ENCODE assay signal across 10 mouse cellular contexts in genomic region chr9:64057903-64058650, GRCm38 (mm10). TPM values are rescaled to one million over a fixed set of nuclear protein-coding genes. Genes with fewer than 3 reads are reported as not detected.
DNase-seq lines count a peak whose midpoint lies in the region; ATAC-seq and TF ChIP-seq lines count a peak whose summit lies in the region.
"Had no signal": no experiment of that assay in that cellular context is flagged by ENCODE, and none has a peak within 500 bp of the region (broad histone marks: within the 10 kb centered on the region; RNA-seq: fewer than 3 reads in every experiment).

No protein-coding gene starts in this region.

- H3K4me1 ChIP-seq in kidney, embryonic 16.5 days (ENCODE audit: insufficient read depth, low read length): peaks cover 23% of the 10 kb centered on the region
- 0 out of 2 replicates have a peak, but pooled peaks cover 5% of the 10 kb centered on the region for H3K4me1 ChIP-seq in kidney, adult 2 months (ENCODE audit: control insufficient read depth, insufficient read depth, low read length)
- peaks cover 22% of the 10 kb centered on the region for H3K4me1 ChIP-seq in hindbrain, embryonic 13.5 days (replicated peaks)
- H3K4me1 ChIP-seq in midbrain, embryonic 13.5 days (replicated peaks): peaks cover 22% of the 10 kb centered on the region

- H3K4me3 ChIP-seq in kidney, embryonic 16.5 days (ENCODE audit: low read length): no peak overlapping the region
- no peak overlapping the region for H3K4me3 ChIP-seq in kidney, adult 2 months (ENCODE audit: insufficient read depth, low read depth, low read length)
- no peak overlapping the region for H3K4me3 ChIP-seq in hindbrain, embryonic 13.5 days
- no peak overlapping the region for H3K4me3 ChIP-seq in midbrain, embryonic 13.5 days (replicated peaks)

- H3K36me3 ChIP-seq in kidney, embryonic 16.5 days (ENCODE audit: insufficient read depth, low read length): no peaks in the 10 kb centered on the region
- no peaks in the 10 kb centered on the region for H3K36me3 ChIP-seq in kidney, adult 2 months (ENCODE audit: control insufficient read depth, insufficient read depth, low read length)
- no peaks in the 10 kb centered on the region for H3K36me3 ChIP-seq in hindbrain, embryonic 13.5 days
- H3K36me3 ChIP-seq in midbrain, embryonic 13.5 days: no peaks in the 10 kb centered on the region

- 69% methylated on average over 7 of the region's 7 CpGs for WGBS in kidney, embryonic 16.5 days
- 85% methylated on average over 7 of the region's 7 CpGs for WGBS in kidney, adult 2 months
- WGBS in hindbrain, embryonic 13.5 days: 51% methylated on average over 7 of the region's 7 CpGs
- 40% methylated on average over 7 of the region's 7 CpGs for WGBS in midbrain, embryonic 13.5 days

- H3K4me2 ChIP-seq in kidney, embryonic 16.5 days (replicated peaks; ENCODE audit: low read depth, low read length): no peak overlapping the region
- no peak overlapping the region for H3K4me2 ChIP-seq in hindbrain, embryonic 13.5 days
- no peak overlapping the region; the same call in 1 of the 2 replicates for H3K4me2 ChIP-seq in midbrain, embryonic 13.5 days (replicated peaks)

- H3K9me3 ChIP-seq in kidney, embryonic 16.5 days (ENCODE audit: low read length): no peaks in the 10 kb centered on the region
- no peaks in the 10 kb centered on the region for H3K9me3 ChIP-seq in hindbrain, embryonic 13.5 days
- no peaks in the 10 kb centered on the region for H3K9me3 ChIP-seq in midbrain, embryonic 13.5 days

- peak; percentile 36; the same call in 1 of the 2 replicates for ATAC-seq in kidney, embryonic 16.5 days (ENCODE audit: low FRiP score, low TSS enrichment)
- peak; percentile 32; the same call in 1 of the 2 replicates for ATAC-seq in hindbrain, embryonic 13.5 days (ENCODE audit: low FRiP score)
- ATAC-seq in midbrain, embryonic 13.5 days: peak; percentile 59
- ATAC-seq: lung, postnatal 0 days had no signal

- TF ChIP-seq CTCF in kidney, adult 2 months (conservative IDR thresholded peaks at IDR 0.05; ENCODE audit: insufficient read depth, insufficient read length, low read depth, low read length): no peak

- H3K9ac ChIP-seq in kidney, embryonic 16.5 days (replicated peaks; ENCODE audit: low read length): no peak overlapping the region
- H3K9ac ChIP-seq in hindbrain, embryonic 13.5 days: no peak overlapping the region
- H3K9ac ChIP-seq in midbrain, embryonic 13.5 days (replicated peaks): 0 out of 2 replicates have a peak overlapping the region, but pooled peaks have one; percentile 17

- H3K27me3 ChIP-seq in kidney, embryonic 16.5 days (ENCODE audit: insufficient read depth, low read length): no peaks in the 10 kb centered on the region
- H3K27me3 ChIP-seq in kidney, adult 2 months (replicated peaks; ENCODE audit: control insufficient read depth, insufficient read depth, low read length): no peaks in the 10 kb centered on the region
- peaks cover 38% of the 10 kb centered on the region for H3K27me3 ChIP-seq in hindbrain, embryonic 13.5 days
- H3K27me3 ChIP-seq in midbrain, embryonic 13.5 days: peaks cover 31% of the 10 kb centered on the region

- no peak overlapping the region for H3K27ac ChIP-seq in kidney, embryonic 16.5 days (ENCODE audit: low read length)
- no peak overlapping the region for H3K27ac ChIP-seq in kidney, adult 2 months (ENCODE audit: insufficient read depth, low read depth, low read length)
- 0 out of 2 replicates have a peak overlapping the region, but pooled peaks have one; percentile 10 for H3K27ac ChIP-seq in hindbrain, embryonic 13.5 days
- H3K27ac ChIP-seq in midbrain, embryonic 13.5 days: 0 out of 2 replicates have a peak overlapping the region, but pooled peaks have one; percentile 41

- DNase-seq in kidney, adult 2 months: no peak
- peak; percentile 81 for DNase-seq in embryo, embryonic 10.5 days (ENCODE audit: low spot score)
- no peak for DNase-seq in spleen, postnatal 36 days (ENCODE audit: low spot score in 2 of 2)
- DNase-seq in left cerebral cortex, adult 18-20 months (ENCODE audit: low spot score in 2 of 2): no peak
- no peak for DNase-seq in gastrocnemius, postnatal 4 days (ENCODE audit: low spot score in 2 of 2)
- DNase-seq: cerebellum, adult 11 months had no signal

- no peak for TF ChIP-seq POLR2A in kidney, adult 2 months (IDR thresholded peaks at IDR 0.05; ENCODE audit: low read depth, low read length)

RNA-seq across cellular contexts. Expression of gene Smad6, which starts 36.2 kb away (rescaled TPM):
- 8.1 and 8.4 TPM in 2 replicates for polyA plus RNA-seq in kidney, embryonic 16.5 days (2015; fragmentation: Nextera tagmentation; extraction: Ambion mirVana)
- polyA plus RNA-seq in kidney, adult 2 months (2012; rRNA removed): 15.9 and 22.8 TPM in 2 replicates
- polyA plus RNA-seq in hindbrain, embryonic 13.5 days (2015; fragmentation: Nextera tagmentation; extraction: Ambion mirVana): 2.3 and 2.8 TPM in 2 replicates
- polyA plus RNA-seq in midbrain, embryonic 13.5 days (2015; fragmentation: Nextera tagmentation; extraction: Ambion mirVana): 1.2 and 2.4 TPM in 2 replicates
- 1 to 10 TPM; 2.1 to 2.5 TPM for total RNA-seq in left cerebral cortex, adult 18-20 months (2021)
- total RNA-seq in gastrocnemius, postnatal 4 days (2021): 1 to 10 TPM; 5.6 to 7.2 TPM

RNA-seq across cellular contexts. Expression of gene Lctl, which starts 58.9 kb away (rescaled TPM):
- polyA plus RNA-seq in kidney, embryonic 16.5 days (2015; fragmentation: Nextera tagmentation; extraction: Ambion mirVana): 0.07 and 0.24 TPM in 2 replicates
- polyA plus RNA-seq in kidney, adult 2 months (2012; rRNA removed): 5.1 and 6.9 TPM in 2 replicates
- 0.12 TPM in 1 of 2 replicates, not detected in the other for polyA plus RNA-seq in hindbrain, embryonic 13.5 days (2015; fragmentation: Nextera tagmentation; extraction: Ambion mirVana)
- polyA plus RNA-seq in midbrain, embryonic 13.5 days (2015; fragmentation: Nextera tagmentation; extraction: Ambion mirVana): not detected in 2 replicates
- not detected for total RNA-seq in left cerebral cortex, adult 18-20 months (2021)
- total RNA-seq in gastrocnemius, postnatal 4 days (2021): 1 to 10 TPM in 1 of 2 experiments, under 1 TPM in 1; 0.52 to 1.2 TPM
- polyA plus RNA-seq: lung, postnatal 0 days had no signal

Comparison
In these comparisons a context has a peak if more than half of its experiments do, and no peak if none do; other contexts are left out.
1. H3K27ac ChIP-seq: peak in hindbrain, embryonic 13.5 days (single experiment) and midbrain, embryonic 13.5 days (single experiment); none in kidney, embryonic 16.5 days (single experiment) and kidney, adult 2 months (single experiment).
2. Peak in every context shown above with its lines, with median percentiles within 50 percentile points of each other: ATAC-seq.